Mouse (Mus musculus) thymus, postnatal 36 days (tissue): Measurements from ENCODE around the gene Zswim3.

ENCODE experiments used
- DNase-seq, 2 experiments: peaks; one replicate each; pipeline ENCODE4 v3.0.0; 2022; ENCODE audit warnings: mixed read lengths in 2 of 2

Gene Zswim3

DNA sequence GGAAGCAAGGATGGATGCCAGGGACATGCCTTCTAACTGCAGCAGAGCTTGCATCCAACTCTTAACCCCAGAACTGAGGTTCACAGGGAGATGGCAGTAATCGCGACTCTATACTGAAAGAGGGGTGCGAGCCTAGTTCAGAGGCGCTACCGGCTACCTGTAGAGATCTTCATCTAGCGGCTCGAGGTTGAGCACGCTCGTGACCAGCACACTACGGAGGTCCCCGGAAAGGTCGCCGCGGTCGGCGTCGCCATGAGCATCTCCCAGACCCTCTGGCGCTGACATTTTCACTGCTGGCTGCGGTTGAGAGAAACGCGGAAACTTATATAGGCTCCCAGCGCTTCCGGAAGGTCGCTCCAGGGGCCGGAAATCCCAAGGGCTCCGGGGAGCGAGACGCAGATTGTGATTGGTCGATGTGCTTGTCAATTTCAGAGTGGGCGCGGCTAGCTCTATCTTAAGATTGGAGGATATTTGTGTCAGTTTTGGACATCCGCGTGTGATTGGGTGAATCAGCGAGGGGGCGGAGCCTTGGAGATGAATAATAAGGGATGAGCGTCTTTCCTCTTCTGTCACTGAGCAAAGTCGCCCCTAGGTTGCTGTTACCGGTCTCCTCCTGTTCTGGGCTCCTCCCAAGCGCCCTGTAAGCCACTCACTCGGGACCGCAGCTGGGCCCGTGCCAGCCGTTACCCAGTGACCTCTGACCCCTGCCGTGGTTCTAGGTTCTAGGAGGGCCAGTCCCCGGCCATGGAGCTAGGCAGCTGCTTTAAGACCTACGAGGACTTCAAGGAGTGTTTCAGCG is at the start of gene Zswim3, which contains the start of gene Acot8:
Zswim3 (plus strand) TSS at position 566 of the 799 bp plus-strand sequence.
Acot8 (minus strand) TSS at position 350 of the 799 bp plus-strand sequence.
- DNase-seq = peak; percentile 98 to 99

DNA sequence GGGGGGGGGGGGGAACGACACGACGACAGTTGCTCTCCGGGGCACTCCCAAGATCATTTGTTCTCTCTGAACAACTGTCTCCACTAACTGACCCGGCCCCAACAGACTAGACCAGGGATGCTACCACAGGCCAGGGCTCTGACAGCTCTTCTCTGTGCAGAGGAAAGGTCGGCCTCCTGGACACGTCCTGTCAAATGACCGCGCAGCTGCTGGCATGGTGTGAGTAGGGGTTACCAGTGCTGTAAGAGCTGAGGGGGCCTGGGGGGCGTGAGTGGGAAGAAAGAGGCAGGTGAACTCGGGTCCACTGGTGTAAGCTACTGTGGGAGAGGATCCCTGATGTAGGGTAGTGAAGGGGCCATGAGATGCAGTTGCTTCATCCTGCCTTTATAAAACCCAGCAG is 47.1 kb upstream of the Zswim3 start:
- no peak for DNase-seq

GRCm38 (mm10) chr2:164758692-164759091 is 46.2 kb upstream of the Zswim3 start:
- no peak for DNase-seq

- no peak for DNase-seq
Observed at GRCm38 (mm10) chr2:164760059-164760833, 44.7 kb upstream of the Zswim3 start.

- no peak for DNase-seq
Observed at GRCm38 (mm10) chr2:164761502-164761901, 43.4 kb upstream of the Zswim3 start.

- no peak for DNase-seq
Observed at GRCm38 (mm10) chr2:164761971-164762370, 42.9 kb upstream of the Zswim3 start.

- DNase-seq = no peak
Observed at GRCm38 (mm10) chr2:164762593-164762992, 42.3 kb upstream of the Zswim3 start.

DNA sequence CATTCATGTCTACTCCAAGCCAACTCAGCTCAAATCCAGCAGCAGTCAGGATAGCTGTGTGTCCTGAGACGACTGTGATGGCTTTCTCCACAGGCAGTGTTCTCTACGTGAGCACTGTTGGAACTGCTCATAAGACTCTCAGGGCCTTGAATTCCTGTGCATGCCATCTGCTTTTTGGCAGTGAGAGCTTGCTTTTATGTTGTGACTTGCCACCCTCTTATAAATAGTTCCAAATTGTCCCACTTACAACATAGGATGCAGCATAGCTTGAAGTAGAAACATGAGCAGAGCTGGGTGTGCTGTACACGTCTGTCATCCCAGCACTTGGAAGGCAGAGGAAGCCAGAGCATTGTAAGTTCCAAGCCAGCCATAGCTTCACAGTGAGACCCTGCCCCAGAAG is 39.1 kb upstream of the Zswim3 start:
- DNase-seq = no peak

GRCm38 (mm10) chr2:164767812-164768540 is 36.9 kb upstream of the Zswim3 start:
- DNase-seq = no peak

GRCm38 (mm10) chr2:164769258-164770037 is 35.5 kb upstream of the Zswim3 start, which contains the start of gene Ube2c:
Gene Ube2c, plus strand, starts transcription at chr2:164769898.
- peak; percentile 95 to 97 for DNase-seq

DNA sequence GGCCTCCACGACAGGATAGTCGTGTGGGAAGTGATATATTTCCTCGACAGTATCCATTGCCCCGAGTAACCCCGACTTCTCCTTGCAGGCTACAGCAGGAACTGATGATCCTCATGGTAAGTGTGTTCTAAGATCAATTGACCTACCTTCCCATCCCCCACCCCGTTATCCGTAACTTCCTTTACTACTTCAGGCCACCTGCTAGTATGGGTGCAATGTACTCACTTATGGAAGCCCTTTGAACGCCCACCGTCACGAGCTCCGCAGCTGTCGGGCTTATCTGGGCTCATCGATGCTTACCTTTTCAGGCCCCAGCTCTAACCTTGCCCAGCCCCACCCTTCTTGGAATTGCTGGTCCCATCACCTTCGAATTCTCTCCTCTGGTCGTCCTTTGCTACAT is 34.6 kb upstream of the Zswim3 start:
- DNase-seq = no peak

DNA sequence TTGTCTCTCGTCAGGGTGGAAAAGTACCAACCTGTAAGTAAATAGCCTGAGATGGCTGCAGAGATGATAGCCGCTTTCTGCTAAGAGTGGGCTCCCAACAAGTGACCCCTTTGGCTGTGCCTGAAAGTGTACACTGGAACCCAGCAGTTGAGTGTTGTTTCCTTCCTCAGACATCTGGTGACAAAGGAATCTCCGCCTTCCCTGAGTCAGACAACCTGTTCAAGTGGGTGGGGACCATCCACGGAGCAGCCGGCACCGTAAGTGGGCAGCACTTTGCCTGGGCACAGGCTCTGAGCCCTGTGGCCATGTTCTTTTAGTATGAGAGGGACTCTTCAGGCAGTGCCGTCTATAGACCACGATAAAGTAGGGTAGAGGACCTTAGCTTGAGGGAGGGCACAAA is 33.8 kb upstream of the Zswim3 start:
- DNase-seq = no peak

DNA sequence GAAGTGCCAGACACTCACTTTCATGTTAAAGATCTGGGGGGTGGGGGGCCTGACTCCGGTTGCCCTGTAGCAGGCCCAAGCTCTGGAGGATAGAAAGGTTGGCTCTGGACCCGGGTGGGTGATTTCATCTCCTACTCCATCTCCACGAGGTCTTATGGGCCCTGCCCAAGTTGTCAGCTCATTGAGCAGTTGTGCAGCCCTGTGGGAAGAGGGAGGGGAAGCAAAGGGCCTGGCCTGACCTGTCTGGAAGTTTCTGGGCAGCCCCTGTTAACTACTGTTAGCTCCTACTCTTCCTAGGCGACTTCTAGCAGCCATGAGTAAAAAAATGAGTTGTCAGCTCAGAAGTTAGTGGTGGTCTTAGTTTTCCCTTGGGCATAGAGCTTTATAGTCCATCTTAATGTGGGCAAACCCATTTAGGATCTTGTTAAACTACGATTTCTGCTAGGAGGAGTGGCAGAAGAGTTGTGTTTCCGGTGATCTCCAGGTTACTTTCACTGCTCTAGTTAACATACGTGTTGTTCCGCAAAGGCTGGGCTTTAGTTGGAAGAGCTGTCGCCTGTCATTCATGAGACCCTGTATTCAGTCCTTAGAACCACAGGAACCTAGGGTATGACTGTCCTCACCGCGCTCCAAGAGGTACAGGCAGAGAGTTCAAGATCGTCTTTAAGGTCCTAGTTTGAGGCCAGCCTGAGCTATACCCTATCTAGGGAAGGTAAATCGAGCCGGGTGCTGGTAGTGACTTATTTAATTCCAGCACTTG is 31.5 kb upstream of the Zswim3 start:
- no peak for DNase-seq

DNA sequence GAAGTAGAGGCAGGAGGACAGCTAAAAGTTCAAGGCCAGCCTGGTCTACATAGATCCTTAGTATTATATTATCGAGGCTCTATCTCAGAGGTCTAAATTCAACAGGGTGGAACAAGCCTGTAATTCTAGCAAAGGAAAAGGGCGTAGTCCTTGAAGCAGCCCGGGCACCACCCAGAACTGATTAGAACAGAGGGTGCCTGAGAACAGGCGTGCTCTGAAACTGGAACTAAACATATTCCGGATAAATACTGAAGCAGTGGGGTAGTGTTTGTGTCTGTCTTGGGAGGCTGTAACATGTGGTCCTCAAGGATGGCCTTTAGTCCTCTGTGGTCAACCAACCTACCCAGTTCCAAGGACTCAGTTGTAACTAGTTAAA is 30.9 kb upstream of the Zswim3 start:
- DNase-seq = no peak

DNA sequence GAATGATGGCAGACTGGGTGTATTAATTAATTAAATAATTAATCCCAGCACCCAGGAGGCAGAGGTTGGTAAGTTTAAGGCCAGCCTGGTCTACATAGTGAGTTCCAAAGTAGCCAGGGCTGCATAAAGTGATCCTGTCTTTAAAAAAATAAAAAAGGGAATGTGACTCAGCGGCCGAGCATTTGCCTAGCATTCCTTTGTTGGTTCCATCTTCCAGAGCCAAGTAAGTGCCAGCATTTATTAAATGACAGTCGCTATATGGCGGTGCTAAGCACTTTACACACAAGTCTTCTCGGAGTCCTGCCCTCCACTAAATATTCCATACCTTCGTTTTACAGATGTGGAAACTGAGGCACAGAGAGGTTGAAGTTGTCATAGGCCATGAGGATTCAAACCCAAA is 28.8 kb upstream of the Zswim3 start:
- no peak for DNase-seq

GRCm38 (mm10) chr2:164776801-164777200 is 28.1 kb upstream of the Zswim3 start:
- DNase-seq = no peak

- no peak for DNase-seq
Observed at GRCm38 (mm10) chr2:164777246-164778014, 27.5 kb upstream of the Zswim3 start.

DNA sequence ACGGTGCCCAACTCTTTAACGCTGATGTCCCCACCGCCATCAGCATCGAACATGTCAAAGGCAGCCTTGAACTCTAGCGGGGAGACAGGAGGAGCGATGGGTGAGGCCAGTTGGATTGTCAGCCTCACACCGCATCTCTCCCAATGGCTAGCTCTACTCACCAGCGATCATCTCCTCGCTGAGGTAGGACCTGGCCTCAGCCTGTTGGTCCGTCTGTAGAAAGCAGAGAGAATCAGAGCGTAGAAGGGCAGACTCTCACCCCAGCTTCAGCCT is 26.9 kb upstream of the Zswim3 start:
- DNase-seq = no peak

- no peak for DNase-seq
Observed at GRCm38 (mm10) chr2:164778809-164779208, 26.1 kb upstream of the Zswim3 start.

GRCm38 (mm10) chr2:164779481-164780086 is 25.3 kb upstream of the Zswim3 start, which contains the start of gene Tnnc2:
Gene Tnnc2, minus strand, starts transcription at chr2:164779967.
- no peak for DNase-seq

GRCm38 (mm10) chr2:164781876-164782275 is 23.0 kb upstream of the Zswim3 start:
- DNase-seq = no peak
